Mouse (Mus musculus) liver, embryonic 14.5 days (tissue): Measurements from ENCODE around the gene Gm6583.

Experiments
- CTCF ChIP-seq: IDR thresholded peaks from 2 replicates; pipeline ENCODE4 v1.5.1; 2016; ENCODE audit warnings: antibody characterized with exemption, low read depth, control low read depth
- EP300 ChIP-seq: IDR thresholded peaks from 2 replicates; pipeline ENCODE4 v1.6.1; 2016; ENCODE audit warnings: antibody characterized with exemption, low read depth

DNA sequence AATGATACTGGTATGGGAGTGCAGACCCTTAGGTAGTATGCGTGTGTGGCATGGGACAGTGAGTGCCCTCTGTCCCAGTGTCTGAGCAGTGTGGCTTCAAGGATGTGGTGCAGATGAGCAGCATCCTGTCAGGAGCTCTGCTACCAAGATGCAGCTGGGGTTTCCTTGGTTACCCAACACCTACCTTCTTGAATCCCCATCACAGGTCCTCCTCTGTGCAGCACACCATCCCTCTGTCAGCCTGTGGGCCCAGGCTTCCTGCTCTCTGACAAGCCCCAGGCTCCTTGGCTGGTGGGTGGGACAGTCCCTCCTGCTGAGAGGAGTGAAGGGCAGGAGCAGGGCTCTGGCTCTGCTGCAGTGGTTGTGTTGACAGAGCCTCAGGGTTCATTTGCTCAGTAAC is 21.5 kb upstream of the Gm6583 start:
- no peak for TF ChIP-seq CTCF
- no peak for TF ChIP-seq EP300
